Mouse (Mus musculus): ENCODE measurements around the gene Akap4.

Akap4 gene

DNA sequence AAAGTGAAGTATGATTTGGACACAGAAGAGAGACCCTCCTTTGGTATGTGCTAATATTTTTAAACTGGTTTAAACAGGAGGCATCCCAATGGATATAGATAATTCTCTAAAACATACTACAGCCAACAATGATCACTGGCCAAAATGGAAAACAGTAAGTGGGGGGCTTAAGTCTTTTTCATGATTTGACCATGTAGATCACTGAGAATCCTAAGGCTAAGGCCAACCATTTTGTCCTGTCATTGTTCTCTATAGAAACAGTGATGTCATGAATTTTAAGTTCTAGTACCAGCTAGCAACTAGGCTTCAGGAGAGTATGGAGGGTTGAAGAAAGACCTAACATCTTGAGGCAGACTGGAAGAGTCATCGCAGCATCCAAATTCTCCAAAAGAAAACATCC, at the start of gene Akap4:
Gene Akap4, plus strand, starts transcription at position 301 of the 400 bp plus-strand sequence.
- no peak for DNase-seq

DNA sequence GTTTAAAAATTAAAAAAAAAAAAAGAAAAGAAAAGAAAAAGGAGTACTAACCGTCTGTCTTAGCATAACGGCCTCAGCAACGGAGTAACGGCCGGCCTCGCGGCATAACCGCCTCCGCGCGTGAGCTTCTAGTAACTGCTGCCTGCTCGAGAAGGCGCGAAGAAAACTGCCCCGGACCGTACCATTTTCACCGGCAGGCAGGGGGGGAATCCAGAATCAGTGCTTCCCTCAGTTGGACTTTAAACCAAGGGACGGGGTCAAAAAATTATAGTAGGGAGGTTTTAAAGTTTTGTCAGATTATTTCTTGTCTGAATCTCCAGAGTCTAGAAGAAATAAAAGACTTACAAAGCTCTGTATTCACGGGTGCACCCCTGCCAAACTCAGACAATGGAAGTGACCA, 25.8 kb upstream of the Akap4 start, which contains the start of gene Ccnb3:
Gene Ccnb3, minus strand, starts transcription at position 101 of the 400 bp plus-strand sequence.
- DNase-seq: no peak

DNA sequence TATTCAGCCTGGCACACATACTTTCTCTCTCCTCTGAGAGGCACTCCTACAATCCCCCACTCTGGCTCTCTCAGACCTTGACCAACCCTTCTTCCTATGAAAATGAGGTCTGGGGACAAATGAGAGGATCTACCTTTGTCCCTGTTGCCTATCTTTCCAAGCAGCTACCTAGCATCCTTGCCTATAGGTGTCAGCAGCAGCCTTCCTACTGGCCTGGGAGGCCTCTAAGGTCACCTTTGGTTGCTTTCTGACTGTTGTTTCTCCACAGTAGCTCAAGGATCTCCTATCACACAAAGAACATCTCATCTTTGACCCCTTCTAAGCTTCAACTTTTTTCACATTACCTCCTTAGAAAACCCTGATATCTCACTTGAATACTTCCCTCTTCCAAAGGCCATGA, 10.3 kb upstream of the Akap4 start:
- DNase-seq: no peak

DNA sequence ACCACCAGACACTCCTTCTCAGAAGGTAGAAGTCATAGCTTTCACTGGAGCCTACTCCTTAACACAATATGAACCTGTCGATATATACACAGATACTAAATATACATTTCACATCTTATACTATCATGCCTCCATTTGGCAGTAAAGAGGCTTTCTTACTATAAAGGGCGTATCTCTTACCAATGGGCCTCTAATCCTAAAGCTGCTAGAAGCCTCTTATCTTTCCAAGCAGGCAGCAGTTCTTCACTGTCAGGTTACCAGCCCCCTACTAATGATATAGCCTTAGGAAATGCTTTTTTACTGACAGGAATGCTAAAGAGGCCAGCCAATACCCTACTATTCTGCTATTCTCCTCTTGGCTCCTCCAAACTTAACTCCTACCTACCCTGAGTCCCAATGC, 9.7 kb upstream of the Akap4 start:
- no peak for DNase-seq

DNA sequence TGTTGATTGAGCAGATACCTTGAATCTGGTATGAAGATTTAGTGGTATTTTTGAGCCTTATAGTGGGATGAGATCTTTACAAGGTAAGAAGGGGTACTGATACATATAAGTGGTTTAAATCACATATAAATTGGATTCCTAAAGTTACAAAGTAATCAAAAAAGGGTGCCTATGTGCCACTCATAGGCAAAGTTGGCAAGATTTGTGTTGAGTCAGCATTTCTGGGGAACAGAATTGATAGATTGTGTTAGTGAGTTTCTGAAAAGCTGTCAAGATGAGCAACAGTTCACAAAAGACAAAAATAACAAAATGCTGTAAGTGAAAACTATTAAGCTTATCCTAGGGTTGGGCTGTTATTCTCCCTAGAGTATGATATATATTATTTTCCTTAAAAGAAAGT, 3.2 kb upstream of the Akap4 start:
- DNase-seq: no peak

DNA sequence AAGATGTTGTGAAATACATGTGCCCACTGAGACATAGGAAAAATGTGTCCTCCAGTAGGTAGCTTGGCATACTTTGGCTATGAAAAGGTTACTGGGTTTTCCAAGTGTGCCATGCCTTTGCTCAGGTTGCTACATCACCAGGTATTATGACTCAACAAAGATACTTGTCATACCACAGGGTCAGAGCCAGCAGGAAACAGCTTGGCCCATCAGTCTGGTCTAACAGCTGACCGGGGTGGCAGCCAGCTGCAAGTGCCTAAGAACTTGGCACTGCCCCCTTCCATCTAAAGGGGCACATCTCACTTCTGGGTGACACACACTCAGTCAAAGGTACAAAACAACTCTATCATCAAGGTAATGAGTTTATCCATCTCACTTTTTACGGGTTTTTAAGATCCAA, 683 bp downstream of the Akap4 start:
- no peak for DNase-seq

DNA sequence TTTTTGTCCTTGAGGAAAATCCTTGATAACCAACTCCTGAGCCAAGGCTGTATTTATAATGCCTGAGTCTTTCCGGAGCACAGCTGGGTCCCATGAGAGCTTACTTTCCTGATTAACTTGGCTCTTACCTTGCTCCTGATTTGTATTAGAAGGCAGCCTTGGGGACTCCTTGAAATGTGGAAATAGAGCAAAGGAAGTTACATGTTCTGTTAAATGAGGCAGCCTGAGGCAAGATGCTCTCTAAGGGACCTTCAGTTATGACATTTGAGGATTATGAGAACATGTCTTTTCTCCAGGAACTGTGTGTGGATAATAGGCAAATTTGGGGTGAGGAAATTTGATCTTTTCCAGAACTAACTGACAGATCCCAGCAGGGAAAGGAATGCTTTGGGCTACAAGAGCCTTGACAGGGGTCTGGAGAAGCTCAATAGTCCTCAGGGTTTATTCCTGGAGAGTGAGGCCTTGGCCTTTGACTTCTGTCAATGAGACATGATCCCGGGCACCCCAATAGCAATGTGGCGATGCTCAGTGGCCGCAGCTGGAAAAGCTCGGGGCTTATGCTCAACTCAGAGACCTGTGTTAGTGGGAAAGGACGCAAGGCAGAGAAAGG, 12.6 kb downstream of the Akap4 start:
- no peak for DNase-seq

DNA sequence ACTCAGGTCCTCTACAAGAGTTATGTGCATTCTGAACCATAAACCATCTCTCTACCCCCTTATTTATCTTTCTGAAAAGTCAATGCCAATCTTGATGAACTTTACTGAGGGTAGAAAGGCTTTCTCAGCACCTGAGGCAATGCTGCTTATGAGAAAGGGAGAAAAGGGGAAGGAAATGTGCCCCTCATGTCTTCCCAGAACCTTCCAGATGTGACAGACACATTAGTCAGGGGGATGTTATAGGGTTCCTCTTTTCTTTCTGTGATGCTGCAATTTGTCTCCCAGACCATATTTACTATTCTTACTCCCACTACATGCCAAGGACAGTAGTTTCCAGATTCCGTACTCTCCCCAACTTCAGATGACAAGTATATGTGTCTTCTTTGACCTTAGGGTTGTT, 18.6 kb downstream of the Akap4 start:
- no peak for DNase-seq

DNA sequence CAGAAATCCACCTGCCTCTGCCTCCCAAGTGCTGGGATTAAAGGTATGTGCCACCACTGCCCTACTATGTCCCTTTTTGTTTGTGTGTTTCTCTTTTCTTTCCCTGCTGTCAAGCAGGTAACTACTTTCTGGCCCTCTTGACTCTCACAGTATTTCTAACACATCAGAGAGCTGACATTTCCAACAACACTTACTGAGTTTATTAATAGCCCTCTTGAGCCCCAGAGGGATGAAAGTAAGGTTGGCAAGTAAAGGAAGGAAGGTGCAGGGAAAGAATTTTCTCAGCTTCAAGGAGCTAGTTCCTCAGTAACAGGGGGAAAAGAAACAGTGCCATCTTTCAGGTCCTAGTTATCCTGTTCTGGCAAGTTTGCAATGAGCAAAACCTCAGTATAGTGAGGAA, 23.0 kb downstream of the Akap4 start:
- no peak for DNase-seq

DNA sequence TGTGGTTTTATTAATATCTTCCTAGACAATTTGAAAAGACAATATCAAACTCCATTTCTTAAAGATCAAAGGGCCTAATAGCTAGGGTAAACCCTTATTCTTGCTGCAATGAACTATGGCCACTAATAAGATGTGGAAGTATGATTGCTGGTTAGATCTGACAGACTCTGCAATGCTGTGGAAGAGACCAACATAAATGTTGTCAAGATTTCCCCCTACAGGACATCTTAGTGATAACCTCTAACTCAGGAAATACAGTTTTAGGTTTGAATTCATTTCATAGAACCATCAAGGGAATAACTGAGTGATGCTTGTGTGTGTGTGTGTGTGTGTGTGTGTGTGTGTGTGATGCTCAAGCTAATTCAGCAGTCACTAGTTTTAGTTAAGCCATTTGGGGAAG, 35.0 kb downstream of the Akap4 start:
- no peak for DNase-seq

DNA sequence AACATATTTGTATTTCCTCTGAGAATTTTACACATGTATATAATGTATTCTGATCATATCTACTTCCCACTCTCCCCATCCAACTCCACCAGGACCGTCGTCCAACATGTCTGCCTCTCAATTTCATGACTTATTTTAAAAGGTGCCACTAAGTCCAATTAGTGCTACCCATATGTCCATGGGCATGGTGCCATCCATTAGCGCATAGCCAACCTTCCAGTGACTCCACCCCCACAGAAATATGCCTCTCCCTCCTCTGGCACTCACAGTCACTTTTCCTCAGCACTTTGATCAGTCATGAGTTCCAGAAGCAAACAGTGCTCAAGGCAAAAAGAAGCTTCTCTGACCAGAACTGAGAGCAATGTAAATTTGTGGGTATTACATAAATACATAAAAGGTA, 47.6 kb downstream of the Akap4 start:
- no peak for DNase-seq

DNA sequence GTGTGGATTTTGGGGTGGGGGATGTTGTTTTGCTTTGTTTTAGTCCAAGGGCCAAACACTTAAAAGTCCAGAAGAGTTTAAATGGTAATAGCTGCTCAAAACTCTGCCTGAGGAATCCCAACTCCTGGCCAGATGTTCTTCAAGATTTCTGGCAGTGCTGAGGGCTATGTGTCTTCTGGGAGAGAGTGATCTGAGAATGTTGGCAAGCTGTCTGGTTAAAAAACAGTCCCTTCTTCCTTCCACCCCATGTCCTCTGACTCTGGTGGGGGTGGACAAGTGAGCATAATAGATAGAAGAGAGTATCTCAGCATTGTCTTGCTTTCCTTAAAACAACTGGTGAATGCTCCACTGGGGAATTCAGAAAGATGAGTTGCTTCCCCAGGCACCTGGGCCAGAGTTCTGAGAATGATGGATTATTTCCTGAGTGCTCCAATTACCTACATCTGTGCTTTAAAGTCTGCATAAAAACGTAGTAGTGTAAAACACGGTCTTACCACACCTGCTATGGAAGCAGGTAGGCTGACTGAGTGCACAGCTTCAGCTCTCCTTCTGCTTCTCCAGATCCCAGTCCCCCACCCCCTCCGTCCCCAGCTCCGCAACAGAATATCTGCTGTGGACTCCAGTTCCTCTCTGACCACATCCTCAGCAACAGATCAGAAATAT, 54.4 kb downstream of the Akap4 start:
- no peak for DNase-seq

Data from thymus, adult 18-20 months (tissue).